Mouse (Mus musculus) adrenal gland, adult 8-10 months (tissue): ENCODE results near the gene Cenpq. TPM values are rescaled to one million over a fixed set of nuclear protein-coding genes. Genes with fewer than 3 reads are reported as not detected.

ENCODE experiments used
- total RNA-seq, 4 experiments: library from RNA; stranded (reverse); gene quantifications; 2 replicates each; pipeline ENCODE4 v1.2.4; 2022

Gene Cenpq
- total RNA-seq, 4 experiments from 2014 or later = 6.9 to 9.8 (median 8.1) TPM

Other genes with a start within 250 kb of the Cenpq start
- not detected for gene Esp1, start 207.9 kb downstream of the Cenpq start, total RNA-seq
- not detected for gene Crisp2, start 128.0 kb downstream of the Cenpq start, total RNA-seq
- not detected for gene Rhag, start 123.9 kb downstream of the Cenpq start, total RNA-seq
- 1 to 10 TPM in 2 of 4 experiments, under 1 TPM in 2; 0.49 to 1.4 (median 1.0) TPM for gene 9130008F23Rik, start 54.5 kb downstream of the Cenpq start, total RNA-seq
- not detected for gene Glyatl3, start 20.7 kb downstream of the Cenpq start, total RNA-seq
- 100 to 1,000 TPM; 114 to 181 (median 161) TPM for gene Mut, start 362 bp downstream of the Cenpq start, total RNA-seq